Mouse (Mus musculus): ENCODE measurements around the gene Ago3. TPM values are rescaled to one million over a fixed set of nuclear protein-coding genes. Genes with fewer than 3 reads are reported as not detected.

The Ago3 gene
- total and polyA plus RNA-seq, 3 experiments, result 7.3 to 7.9 TPM; not detected in 1

- Histone ChIP-seq H3K27ac (ENCODE audit: control insufficient read depth, low read depth, low read length) (no peak overlapping the region), H3K9me3 (replicated peaks; ENCODE audit: insufficient read depth, low read length) (no peaks in the 10 kb centered on the region), H3K9ac (ENCODE audit: control insufficient read depth, low read depth, low read length, poor library complexity, severe bottlenecking) (no peak overlapping the region), H3K4me3 (ENCODE audit: control insufficient read depth in 1 of 2, insufficient read depth in 1 of 2, low read depth in 2 of 2, low read length in 2 of 2) (no peak overlapping the region), H3K36me3 (ENCODE audit: control insufficient read depth in 1 of 2, insufficient read depth in 2 of 2, low read length in 2 of 2) (peaks cover 0 to 7% of the 10 kb centered on the region in 2 experiments; a peak in 2 of 4 replicates), H3K79me2 (ENCODE audit: control insufficient read depth, insufficient read depth, low read length, poor library complexity) (no peaks in the 10 kb centered on the region), H3K27me3 (ENCODE audit: control insufficient read depth in 1 of 2, insufficient read depth in 2 of 2, low read length in 2 of 2) (no peaks in the 10 kb centered on the region), H3K4me1 (ENCODE audit: control insufficient read depth in 1 of 2, insufficient read depth in 2 of 2, low read length in 2 of 2) (no peaks in the 10 kb centered on the region)
- no peak for DNase-seq (ENCODE audit: low read depth, low spot score)
- TF ChIP-seq KAT2A (conservative IDR thresholded peaks at IDR 0.05; ENCODE audit: low read depth, low read length) (no peak), USF2 (IDR thresholded peaks at IDR 0.05; ENCODE audit: borderline replicate concordance in 1 of 2, insufficient read depth in 1 of 2, low read depth in 1 of 2, low read length in 2 of 2) (no peak), GABPA (IDR thresholded peaks at IDR 0.05; ENCODE audit: low read depth, low read length) (no peak), ELF1 (IDR thresholded peaks at IDR 0.05; ENCODE audit: low read depth, low read length) (no peak), NRF1 (IDR thresholded peaks at IDR 0.05; ENCODE audit: insufficient read depth, low read depth, low read length, poor library complexity, severe bottlenecking) (no peak), ZNF384 (IDR thresholded peaks at IDR 0.05; ENCODE audit: low read depth, low read length) (no peak), CTCF (IDR thresholded peaks at IDR 0.05 in 2 of 3, conservative IDR thresholded peaks at IDR 0.05 in 1 of 3; ENCODE audit: control insufficient read depth in 1 of 3, insufficient read depth in 1 of 3, low read depth in 2 of 3, low read length in 3 of 3, poor library complexity in 1 of 3, severe bottlenecking in 1 of 3) (no peak), POLR2AphosphoS2 (IDR thresholded peaks at IDR 0.05; ENCODE audit: low read length) (no peak)
Measured at GRCm38 (mm10) chr4:126454547-126455254, 25.3 kb upstream of the Ago3 start.

GRCm38 (mm10) chr4:126450268-126450667 is 20.9 kb upstream of the Ago3 start:
- no peak for DNase-seq (ENCODE audit: low read depth, low spot score)
- Histone ChIP-seq H3K36me3 (ENCODE audit: control insufficient read depth in 1 of 2, insufficient read depth in 2 of 2, low read length in 2 of 2) (peaks cover 0 to 5% of the 10 kb centered on the region in 2 experiments; a peak in 2 of 4 replicates), H3K27ac (ENCODE audit: control insufficient read depth, low read depth, low read length) (no peak overlapping the region), H3K9me3 (replicated peaks; ENCODE audit: insufficient read depth, low read length) (no peaks in the 10 kb centered on the region), H3K4me1 (ENCODE audit: control insufficient read depth in 1 of 2, insufficient read depth in 2 of 2, low read length in 2 of 2) (no peaks in the 10 kb centered on the region), H3K27me3 (ENCODE audit: control insufficient read depth in 1 of 2, insufficient read depth in 2 of 2, low read length in 2 of 2) (no peaks in the 10 kb centered on the region), H3K79me2 (ENCODE audit: control insufficient read depth, insufficient read depth, low read length, poor library complexity) (no peaks in the 10 kb centered on the region), H3K9ac (ENCODE audit: control insufficient read depth, low read depth, low read length, poor library complexity, severe bottlenecking) (no peak overlapping the region), H3K4me3 (ENCODE audit: control insufficient read depth in 1 of 2, insufficient read depth in 1 of 2, low read depth in 2 of 2, low read length in 2 of 2) (no peak overlapping the region)
- TF ChIP-seq GATA1 (IDR thresholded peaks at IDR 0.05; ENCODE audit: low read depth, low read length), result no peak
- TF ChIP-seq ZMIZ1 (IDR thresholded peaks at IDR 0.05; ENCODE audit: low read depth, low read length), result no peak
- TF ChIP-seq JUND (IDR thresholded peaks at IDR 0.05; ENCODE audit: low read depth, low read length), result no peak
- TF ChIP-seq POLR2A (IDR thresholded peaks at IDR 0.05; ENCODE audit: control insufficient read depth in 1 of 2, insufficient read depth in 1 of 2, low read depth in 1 of 2, low read length in 2 of 2, poor library complexity in 1 of 2), result no peak
- no peak for TF ChIP-seq TBP (IDR thresholded peaks at IDR 0.05; ENCODE audit: low read depth, low read length)
- no peak for TF ChIP-seq POLR2AphosphoS5 (IDR thresholded peaks at IDR 0.05; ENCODE audit: borderline replicate concordance, low read depth, low read length)
- no peak for TF ChIP-seq MAFK (IDR thresholded peaks at IDR 0.05; ENCODE audit: borderline replicate concordance, low read depth, low read length)

All from MEL (cell line).